Mouse (Mus musculus) cerebellum, adult 2 months (tissue): Measurements from ENCODE around the gene Rpl18a. TPM values are rescaled to one million over a fixed set of nuclear protein-coding genes. Genes with fewer than 3 reads are reported as not detected.

ENCODE experiments used
- DNase-seq, 2 experiments: peaks; one replicate each; pipeline ENCODE4 v3.0.0; 2021
- H3K27ac ChIP-seq: fragments of 200-500 bp; 2 replicates; pipeline ENCODE4 v1.5.1; 2012; ENCODE audit warnings: low read length, control low read depth, inconsistent platforms; ENCODE audit not compliant: insufficient read depth
- H3K27me3 ChIP-seq: fragments of 200-500 bp; 2 replicates; pipeline ENCODE4 v1.6.1; 2012; ENCODE audit warnings: inconsistent platforms, mild to moderate bottlenecking, low read length, moderate library complexity; ENCODE audit not compliant: control insufficient read depth, insufficient read depth
- H3K4me1 ChIP-seq: fragments of 200-500 bp; 2 replicates; pipeline ENCODE4 v1.6.1; 2011; ENCODE audit warnings: low read length; ENCODE audit not compliant: control insufficient read depth, insufficient read depth
- H3K4me3 ChIP-seq: fragments of 200-500 bp; replicated peaks from 2 replicates; pipeline ENCODE3; 2011; ENCODE audit warnings: mild to moderate bottlenecking, low read depth, low read length, control low read depth; ENCODE audit not compliant: insufficient read depth
- CTCF ChIP-seq: fragments of 200-500 bp; IDR thresholded peaks from 2 replicates; pipeline ENCODE4 v1.5.1; 2011; ENCODE audit warnings: low read depth, mild to moderate bottlenecking, control low read depth, low read length, moderate library complexity, borderline replicate concordance; ENCODE audit not compliant: insufficient read depth
- POLR2A ChIP-seq: fragments of 200-500 bp; IDR thresholded peaks from 2 replicates; pipeline ENCODE4 v1.6.1; 2011; ENCODE audit warnings: low read length, control low read depth, borderline replicate concordance; ENCODE audit not compliant: insufficient read depth
- WGBS: fragments of 180-500 bp; shearing (Covaris S2); methylation state at CpG from one replicate; pipeline ENCODE4 v1.1.7; 2018; 5-methylcytosine and 5-hydroxymethylcytosine counted together
- polyA plus RNA-seq: library from polyadenylated mRNA; depleted of rRNA; stranded (reverse); fragments of >200 nt; gene quantifications from 2 replicates; pipeline ENCODE4 v1.2.3, GENCODE M21; 2012

Rpl18a gene
- polyA plus RNA-seq, 1 experiment, result 1,510 TPM

GRCm38 (mm10) chr8:70885612-70886011, 11.6 kb downstream of the Rpl18a start:
- 59% methylated on average over 12 of the region's 12 CpGs for WGBS
- no peaks in the 10 kb centered on the region for H3K27me3 ChIP-seq
- H3K4me1 ChIP-seq, result peaks cover 27% of the 10 kb centered on the region
- no peak for DNase-seq
- no peak overlapping the region for H3K4me3 ChIP-seq
- TF ChIP-seq CTCF, result no peak
- TF ChIP-seq POLR2A, result no peak
- H3K27ac ChIP-seq, result no peak overlapping the region

DNA sequence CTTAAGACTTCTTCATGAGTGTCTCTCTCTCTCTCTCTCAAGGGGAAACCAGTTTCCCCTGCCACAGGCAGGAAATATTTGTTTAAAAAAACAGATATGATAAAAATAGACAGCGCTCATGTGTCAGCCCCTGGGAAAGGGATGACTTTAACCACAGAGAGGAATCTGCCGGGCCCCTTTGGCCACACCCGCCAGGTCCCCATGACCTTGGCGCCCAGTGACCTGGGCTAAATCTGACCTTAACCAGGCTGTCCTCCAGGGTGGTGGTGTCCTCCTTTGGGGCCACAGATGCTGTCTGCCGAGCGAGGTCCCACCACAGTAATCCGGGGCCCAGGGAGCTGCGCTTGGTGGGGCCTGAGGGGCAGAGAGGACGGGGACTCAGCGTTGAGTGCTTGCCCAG, 12.5 kb downstream of the Rpl18a start:
- no peak overlapping the region for H3K4me3 ChIP-seq
- no peak overlapping the region for H3K27ac ChIP-seq
- no peaks in the 10 kb centered on the region for H3K27me3 ChIP-seq
- H3K4me1 ChIP-seq, result peaks cover 35% of the 10 kb centered on the region
- WGBS, result 83% methylated on average over 10 of the region's 10 CpGs
- no peak for DNase-seq
- TF ChIP-seq CTCF (no peak), POLR2A (no peak)

DNA sequence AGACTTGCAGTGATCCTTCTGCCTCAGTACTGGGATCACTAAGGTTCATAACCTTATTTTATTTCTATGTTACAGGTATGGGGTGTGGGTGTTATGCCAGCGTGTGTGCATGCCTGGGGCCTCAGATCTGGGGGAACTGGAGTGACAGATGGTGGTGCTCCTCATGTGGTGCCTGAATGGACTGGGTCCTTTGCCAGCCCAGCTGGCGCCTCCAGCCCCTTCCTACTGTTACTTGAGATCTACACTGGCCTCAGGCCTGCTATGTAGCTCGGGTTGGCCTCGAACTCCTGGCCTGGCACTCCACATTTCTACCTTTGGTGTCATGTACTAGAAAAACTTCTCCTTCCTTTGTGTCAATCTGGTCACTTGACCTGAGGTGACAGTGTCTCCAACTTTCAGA, 13.0 kb downstream of the Rpl18a start:
- H3K4me1 ChIP-seq, result peaks cover 40% of the 10 kb centered on the region
- H3K27ac ChIP-seq, result no peak overlapping the region
- no peak overlapping the region for H3K4me3 ChIP-seq
- H3K27me3 ChIP-seq, result no peaks in the 10 kb centered on the region
- no peak for TF ChIP-seq CTCF
- no peak for TF ChIP-seq POLR2A
- DNase-seq, result peak in 1 of 2 experiments; percentile 32
- WGBS, result 13% methylated on average over 4 of the region's 4 CpGs

- Histone ChIP-seq H3K27me3 (no peaks in the 10 kb centered on the region), H3K4me3 (peak overlapping the region; percentile 4), H3K27ac (peak overlapping the region; percentile 62), H3K4me1 (peaks cover 42% of the 10 kb centered on the region)
- WGBS, result 8% methylated on average over 11 of the region's 11 CpGs
- no peak for TF ChIP-seq POLR2A
- peak in 1 of 2 experiments; percentile 50 for DNase-seq
Measured at GRCm38 (mm10) chr8:70880546-70880945, 16.7 kb downstream of the Rpl18a start.

- no peaks in the 10 kb centered on the region for H3K27me3 ChIP-seq
- peak; percentile 94 to 95 for DNase-seq
- peaks cover 38% of the 10 kb centered on the region for H3K4me1 ChIP-seq
Measured at GRCm38 (mm10) chr8:70880126-70880525, 17.1 kb downstream of the Rpl18a start.

DNA sequence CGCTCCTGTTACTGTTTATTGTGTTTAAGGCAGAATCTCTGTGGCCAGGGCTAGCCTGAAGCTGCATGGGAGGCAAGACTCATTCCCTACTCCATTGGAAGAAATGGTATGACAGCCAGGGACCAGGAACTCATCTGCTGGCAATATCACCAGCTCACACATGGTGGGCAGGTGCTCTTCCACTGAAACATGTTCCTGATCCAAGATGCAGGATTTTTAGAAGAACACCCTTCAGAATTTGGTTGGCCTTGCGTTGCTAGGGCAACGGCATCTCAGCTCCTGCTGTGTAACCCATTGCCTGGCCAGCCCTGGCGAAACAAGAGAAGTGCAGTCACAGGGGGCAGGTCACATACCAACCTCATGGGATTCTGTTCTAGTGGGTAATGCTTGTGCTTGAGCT, 17.7 kb downstream of the Rpl18a start:
- WGBS, result 14% methylated on average over 4 of the region's 4 CpGs

More at GRCm38 (mm10) chr8:70880126-70880525, 17.1 kb downstream of the Rpl18a start:
- Histone ChIP-seq H3K4me3 (peak overlapping the region; percentile 4), H3K27ac (peak overlapping the region; percentile 62)
- TF ChIP-seq CTCF (no peak; the same call in 1 of the 2 replicates), POLR2A (no peak)
- WGBS, result 2% methylated on average over 4 of the region's 4 CpGs

GRCm38 (mm10) chr8:70878178-70878577, 19.0 kb downstream of the Rpl18a start:
- DNase-seq, result no peak
- TF ChIP-seq CTCF (no peak), POLR2A (no peak)
- WGBS, result 36% methylated on average over 2 of the region's 2 CpGs
- peaks cover 28% of the 10 kb centered on the region for H3K4me1 ChIP-seq
- H3K27me3 ChIP-seq, result no peaks in the 10 kb centered on the region
- H3K27ac ChIP-seq, result no peak overlapping the region
- no peak overlapping the region for H3K4me3 ChIP-seq

More for the DNA sequence above, 17.7 kb downstream of the Rpl18a start:
- Histone ChIP-seq H3K4me3 (no peak overlapping the region), H3K27me3 (no peaks in the 10 kb centered on the region), H3K27ac (peak overlapping the region; percentile 62), H3K4me1 (peaks cover 33% of the 10 kb centered on the region)
- DNase-seq, result peak; percentile 65 to 73
- TF ChIP-seq POLR2A, result no peak
- no peak for TF ChIP-seq CTCF

DNA sequence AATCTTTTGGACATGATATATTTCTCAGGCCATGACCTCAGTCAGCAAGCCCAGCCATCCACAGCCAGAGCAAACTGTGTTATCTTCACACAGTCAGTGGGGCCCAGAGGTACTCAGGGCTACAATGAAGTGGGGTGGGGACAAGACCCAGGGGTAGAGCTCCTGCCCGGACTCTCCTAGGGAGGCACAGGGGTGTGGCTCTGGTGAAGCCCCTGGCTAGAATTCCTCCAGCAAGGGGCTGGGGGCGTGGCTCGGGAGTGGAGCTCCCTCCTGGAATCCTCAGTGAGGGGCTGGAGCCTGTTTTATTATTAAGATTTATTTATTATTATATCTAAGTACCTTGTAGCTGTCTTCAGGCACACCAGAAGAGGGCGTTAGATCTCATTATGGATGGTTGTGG, 20.8 kb downstream of the Rpl18a start:
- DNase-seq, result no peak
- 65% methylated on average over 4 of the region's 4 CpGs for WGBS
- H3K27me3 ChIP-seq, result no peaks in the 10 kb centered on the region
- TF ChIP-seq POLR2A (no peak), CTCF (no peak)
- H3K4me3 ChIP-seq, result no peak overlapping the region
- H3K27ac ChIP-seq, result no peak overlapping the region
- H3K4me1 ChIP-seq, result peaks cover 23% of the 10 kb centered on the region

- peak in 1 of 2 experiments; percentile 20 for DNase-seq
- Histone ChIP-seq H3K4me3 (no peak overlapping the region), H3K4me1 (peaks cover 11% of the 10 kb centered on the region), H3K27ac (no peak overlapping the region), H3K27me3 (no peaks in the 10 kb centered on the region)
- 90% methylated on average over 13 of the region's 13 CpGs for WGBS
- TF ChIP-seq CTCF (no peak), POLR2A (no peak)
Measured at GRCm38 (mm10) chr8:70874441-70874840, 22.8 kb downstream of the Rpl18a start.
